Mouse (Mus musculus): Measurements from ENCODE around the gene Ctdnep1.

DNA sequence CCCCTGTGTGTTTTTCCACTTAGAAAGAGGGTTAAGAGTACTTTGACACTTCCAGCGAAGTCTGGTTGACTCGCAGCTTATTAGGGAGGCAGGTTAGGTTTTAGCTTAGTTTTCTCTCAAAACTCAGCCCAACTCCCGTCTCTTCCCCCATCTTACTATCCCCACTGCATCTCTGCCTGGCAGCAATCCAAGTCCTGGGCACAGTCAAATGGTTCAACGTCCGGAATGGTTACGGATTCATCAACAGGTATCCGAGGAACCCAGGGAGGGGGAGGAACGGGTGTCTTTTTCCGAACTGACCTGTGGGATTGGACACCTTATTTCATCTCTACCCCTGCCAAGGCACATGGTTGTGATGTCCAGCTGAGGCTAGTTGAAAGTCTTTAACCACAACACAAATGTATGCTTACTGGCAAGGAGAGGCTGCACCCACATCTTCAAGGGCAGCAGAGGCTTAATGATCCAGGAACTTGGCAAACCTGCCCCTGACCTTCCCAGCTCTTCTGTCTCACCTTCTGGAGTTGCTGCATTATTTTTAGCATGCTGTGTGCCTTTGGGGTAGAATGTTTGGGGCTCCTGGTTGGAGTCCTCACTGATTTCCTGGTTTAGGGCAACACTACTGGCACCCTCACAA is 44.1 kb upstream of the Ctdnep1 start:
- TF ChIP-seq CTCF (IDR thresholded peaks at IDR 0.05; ENCODE audit: low read depth, low read length) (no peak), POLR2A (IDR thresholded peaks at IDR 0.05; ENCODE audit: borderline replicate concordance, low read depth, low read length) (no peak)
